Mouse (Mus musculus) kidney, postnatal 4 days (tissue): ENCODE measurements around the gene Syne1.
"Not testable (repeated sequence)": the region's sequence is repeated elsewhere in the genome, so short reads cannot be mapped to it uniquely, and the experiment has no call there.

Source experiments
- DNase-seq, 2 experiments: peaks; one replicate each; pipeline ENCODE4 v3.0.0; 2021; ENCODE audit warnings: mixed read lengths in 2 of 2

Syne1 gene

GRCm38 (mm10) chr10:5515330-5515729 lies 36.0 kb downstream of the Syne1 start:
- DNase-seq: no peak

GRCm38 (mm10) chr10:5514134-5514533 lies 37.1 kb downstream of the Syne1 start:
- no peak for DNase-seq

GRCm38 (mm10) chr10:5512285-5512684 lies 39.0 kb downstream of the Syne1 start:
- peak; percentile 18 to 31 for DNase-seq

- DNase-seq: no peak
Observed at GRCm38 (mm10) chr10:5511403-5511802, 39.9 kb downstream of the Syne1 start.

GRCm38 (mm10) chr10:5507478-5507877 lies 43.8 kb downstream of the Syne1 start:
- DNase-seq: no peak

GRCm38 (mm10) chr10:5504761-5505160 lies 46.5 kb downstream of the Syne1 start:
- no peak for DNase-seq

GRCm38 (mm10) chr10:5503909-5504308 lies 47.4 kb downstream of the Syne1 start:
- DNase-seq: no peak

- DNase-seq: not testable (repeated sequence)
Observed at GRCm38 (mm10) chr10:5499684-5500369, 51.5 kb downstream of the Syne1 start.

- DNase-seq: no peak
Observed at GRCm38 (mm10) chr10:5497859-5498258, 53.4 kb downstream of the Syne1 start.

GRCm38 (mm10) chr10:5491050-5491449 lies 60.2 kb downstream of the Syne1 start:
- DNase-seq: no peak

GRCm38 (mm10) chr10:5490029-5490428 lies 61.3 kb downstream of the Syne1 start:
- DNase-seq: peak; percentile 31 to 39

- no peak for DNase-seq
Observed at GRCm38 (mm10) chr10:5488097-5488496, 63.2 kb downstream of the Syne1 start.

GRCm38 (mm10) chr10:5480552-5481550 lies 70.4 kb downstream of the Syne1 start:
- DNase-seq: peak in 1 of 2 experiments; percentile 14

GRCm38 (mm10) chr10:5480097-5480496 lies 71.2 kb downstream of the Syne1 start:
- peak; percentile 61 to 62 for DNase-seq

- no peak for DNase-seq
Observed at GRCm38 (mm10) chr10:5468638-5469037, 82.6 kb downstream of the Syne1 start.

GRCm38 (mm10) chr10:5453830-5454229 lies 97.5 kb downstream of the Syne1 start:
- no peak for DNase-seq

GRCm38 (mm10) chr10:5449944-5450343 lies 101.3 kb downstream of the Syne1 start:
- no peak for DNase-seq

GRCm38 (mm10) chr10:5447950-5448716 lies 103.1 kb downstream of the Syne1 start:
- no peak for DNase-seq

- no peak for DNase-seq
Observed at GRCm38 (mm10) chr10:5445313-5445712, 106.0 kb downstream of the Syne1 start.

GRCm38 (mm10) chr10:5443020-5443419 lies 108.3 kb downstream of the Syne1 start:
- no peak for DNase-seq

GRCm38 (mm10) chr10:5439802-5440350 lies 111.4 kb downstream of the Syne1 start:
- DNase-seq: no peak

GRCm38 (mm10) chr10:5437766-5438165 lies 113.5 kb downstream of the Syne1 start:
- DNase-seq: no peak

- DNase-seq: no peak
Observed at GRCm38 (mm10) chr10:5423984-5424383, 127.3 kb downstream of the Syne1 start.
